Mouse (Mus musculus) forebrain, embryonic 12.5 days (tissue): ENCODE measurements around the gene Papss2. TPM values are rescaled to one million over a fixed set of nuclear protein-coding genes. Genes with fewer than 3 reads are reported as not detected.

Experiments
- ATAC-seq: fragments of 200-750 bp; cut with Nextera tagmentation; 2 replicates; pipeline ENCODE4 v1.8.0; 2017; ENCODE audit warnings: moderate TSS enrichment; ENCODE audit not compliant: low FRiP score
- H3K27ac ChIP-seq: fragments of 300-500 bp; sonication (generic); 2 replicates; pipeline ENCODE4 v1.5.1; 2016; ENCODE audit warnings: mild to moderate bottlenecking
- H3K27me3 ChIP-seq: fragments of 300-500 bp; sonication (generic); 2 replicates; pipeline ENCODE4 v1.6.1; 2016; ENCODE audit warnings: mild to moderate bottlenecking
- H3K36me3 ChIP-seq: fragments of 300-500 bp; sonication (generic); replicated peaks from 2 replicates; pipeline ENCODE4 v1.6.1; 2016; ENCODE audit warnings: mild to moderate bottlenecking
- H3K4me1 ChIP-seq: fragments of 300-500 bp; sonication (generic); 2 replicates; pipeline ENCODE4 v1.6.1; 2016
- H3K4me2 ChIP-seq: fragments of 300-500 bp; sonication (generic); 2 replicates; pipeline ENCODE4 v1.6.1; 2016; ENCODE audit warnings: mild to moderate bottlenecking, moderate library complexity
- H3K4me3 ChIP-seq: fragments of 300-500 bp; sonication (generic); replicated peaks from 2 replicates; pipeline ENCODE4 v1.5.1; 2016; ENCODE audit warnings: mild to moderate bottlenecking
- H3K9ac ChIP-seq: fragments of 300-500 bp; sonication (generic); 2 replicates; pipeline ENCODE4 v1.6.1; 2016; ENCODE audit warnings: mild to moderate bottlenecking
- H3K9me3 ChIP-seq: fragments of 300-500 bp; sonication (generic); 2 replicates; pipeline ENCODE4 v1.6.1; 2016
- WGBS: fragments of 180-500 bp; shearing (Covaris S2); methylation state at CpG from one replicate; pipeline ENCODE4 v1.1.7; 2016; 5-methylcytosine and 5-hydroxymethylcytosine counted together
- polyA plus RNA-seq: library from polyadenylated mRNA; unstranded; fragments of >200 nt; fragmentation: Nextera tagmentation; extraction: Ambion mirVana; gene quantifications from 2 replicates; pipeline ENCODE4 v1.2.1, GENCODE M21; 2016

Gene Papss2
- polyA plus RNA-seq, 1 experiment from 2014 or later = 3.4 TPM

DNA sequence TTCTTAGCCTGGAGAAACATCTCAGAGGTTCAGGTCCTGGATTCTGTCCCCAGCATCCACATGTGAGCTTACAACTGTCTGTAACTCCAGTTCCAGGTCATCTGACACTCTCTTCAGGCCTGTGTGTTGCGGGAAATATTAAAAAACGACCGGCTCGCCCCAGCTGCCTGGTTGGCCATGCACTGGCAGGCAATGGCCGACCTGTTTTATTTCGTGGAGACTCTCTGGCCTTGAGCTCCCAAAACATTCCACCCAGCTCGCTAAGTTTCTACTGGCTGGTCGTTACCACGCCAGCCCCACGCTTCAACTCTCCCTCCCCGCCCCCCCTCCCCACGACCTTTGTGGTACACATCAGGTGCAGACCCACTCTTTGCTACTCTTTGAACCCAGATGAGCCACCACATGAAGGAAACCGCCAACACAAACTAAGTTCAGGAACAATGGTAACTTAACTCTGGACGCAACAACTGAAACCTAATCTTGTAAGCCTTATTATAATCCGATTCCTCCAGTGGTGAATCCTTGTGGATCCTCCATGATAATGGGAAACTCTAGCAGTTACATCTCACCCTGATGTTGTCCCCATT lies 25.4 kb downstream of the Papss2 start:
- 85% methylated on average over 15 of the region's 15 CpGs for WGBS
- H3K9ac ChIP-seq = no peak overlapping the region
- H3K9me3 ChIP-seq = no peaks in the 10 kb centered on the region
- no peaks in the 10 kb centered on the region for H3K4me1 ChIP-seq
- H3K27ac ChIP-seq = no peak overlapping the region
- no peaks in the 10 kb centered on the region for H3K36me3 ChIP-seq
- no peak overlapping the region for H3K4me2 ChIP-seq
- no peaks in the 10 kb centered on the region for H3K27me3 ChIP-seq
- no peak overlapping the region for H3K4me3 ChIP-seq
- ATAC-seq = no peak

DNA sequence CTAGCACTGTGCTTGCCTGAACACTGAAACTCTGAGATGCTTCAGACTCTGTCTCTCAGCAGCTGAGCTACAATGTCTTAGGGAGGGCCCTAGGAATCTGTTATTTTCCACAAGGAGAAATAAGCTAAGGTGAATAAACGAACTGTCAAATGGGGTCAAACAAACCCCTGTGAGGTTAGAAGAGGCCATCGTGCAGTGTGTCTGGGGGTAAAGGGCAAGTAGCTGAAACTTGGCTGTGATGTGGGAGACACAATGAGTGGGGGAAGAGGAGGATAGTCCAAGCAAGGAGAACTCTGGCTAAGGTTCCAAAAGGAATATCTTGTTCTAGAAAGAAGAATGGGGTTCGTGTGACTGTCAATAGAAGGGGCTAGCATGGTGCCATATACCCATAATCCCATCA lies 26.6 kb downstream of the Papss2 start:
- Histone ChIP-seq H3K27me3 (no peaks in the 10 kb centered on the region), H3K27ac (no peak overlapping the region), H3K9ac (no peak overlapping the region), H3K9me3 (no peaks in the 10 kb centered on the region), H3K4me2 (no peak overlapping the region), H3K4me1 (no peaks in the 10 kb centered on the region), H3K36me3 (no peaks in the 10 kb centered on the region), H3K4me3 (no peak overlapping the region)
- WGBS = 79% methylated on average over 3 of the region's 3 CpGs
- ATAC-seq = no peak

- no peaks in the 10 kb centered on the region for H3K4me1 ChIP-seq
- no peak overlapping the region for H3K4me2 ChIP-seq
- no peaks in the 10 kb centered on the region for H3K9me3 ChIP-seq
- H3K4me3 ChIP-seq = no peak overlapping the region
- H3K27me3 ChIP-seq = no peaks in the 10 kb centered on the region
- H3K9ac ChIP-seq = no peak overlapping the region
- no peak overlapping the region for H3K27ac ChIP-seq
- no peak for ATAC-seq
- 78% methylated on average over 13 of the region's 13 CpGs for WGBS
- H3K36me3 ChIP-seq = no peaks in the 10 kb centered on the region
These were observed 31.3 kb downstream of the Papss2 start for GRCm38 (mm10) chr19:32626768-32627331.

DNA sequence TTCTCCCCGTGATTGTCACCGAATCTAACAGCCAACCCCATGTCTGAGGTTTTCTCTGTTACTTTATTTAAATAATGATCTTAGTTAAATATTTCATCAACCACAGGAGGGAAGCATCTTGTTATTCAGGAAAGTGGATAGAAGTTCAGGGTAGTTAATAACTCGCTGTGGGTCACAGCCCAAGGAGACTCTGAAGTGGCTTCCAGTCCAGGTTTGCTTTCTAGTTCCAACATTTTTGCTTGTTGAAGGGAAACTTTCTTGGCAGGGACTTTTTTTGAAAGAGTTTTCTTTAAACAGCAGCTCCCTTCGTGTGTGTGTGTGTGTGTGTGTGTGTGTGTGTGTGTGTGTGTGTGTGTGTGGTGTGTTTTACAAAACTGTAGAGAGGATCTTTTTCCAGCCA lies 32.0 kb downstream of the Papss2 start:
- Histone ChIP-seq H3K9me3 (no peaks in the 10 kb centered on the region), H3K9ac (no peak overlapping the region), H3K4me2 (no peak overlapping the region), H3K4me1 (no peaks in the 10 kb centered on the region), H3K36me3 (no peaks in the 10 kb centered on the region), H3K4me3 (no peak overlapping the region), H3K27me3 (no peaks in the 10 kb centered on the region), H3K27ac (no peak overlapping the region)
- 80% methylated on average over 4 of the region's 4 CpGs for WGBS
- no peak for ATAC-seq

- H3K36me3 ChIP-seq = no peaks in the 10 kb centered on the region
- H3K4me3 ChIP-seq = no peak overlapping the region
- no peak for ATAC-seq
- H3K4me2 ChIP-seq = no peak overlapping the region
- no peaks in the 10 kb centered on the region for H3K27me3 ChIP-seq
- H3K4me1 ChIP-seq = no peaks in the 10 kb centered on the region
- no peaks in the 10 kb centered on the region for H3K9me3 ChIP-seq
- no peak overlapping the region for H3K27ac ChIP-seq
- no peak overlapping the region for H3K9ac ChIP-seq
- 83% methylated on average over 7 of the region's 7 CpGs for WGBS
These were observed 33.1 kb downstream of the Papss2 start for GRCm38 (mm10) chr19:32628572-32629132.

DNA sequence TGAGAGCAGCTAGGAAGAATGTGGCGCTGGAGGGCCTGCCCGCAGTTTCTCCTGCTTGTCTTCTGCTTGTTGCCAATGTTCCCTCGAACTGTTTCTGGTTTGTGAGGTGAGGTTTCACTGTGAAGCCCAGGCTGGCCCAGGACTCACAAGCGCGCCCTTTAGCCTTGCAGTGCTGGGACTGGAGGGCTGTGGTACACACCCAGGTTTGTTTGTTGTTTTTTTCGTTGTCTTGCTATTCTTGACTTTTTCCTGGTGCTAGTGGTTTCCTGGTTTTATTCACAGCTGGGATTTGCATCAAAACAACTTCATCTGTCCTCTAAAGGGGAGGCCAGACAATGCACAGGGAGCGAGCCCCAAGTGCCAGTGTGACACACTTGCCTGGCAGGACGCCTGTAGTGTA lies 39.3 kb downstream of the Papss2 start:
- WGBS = 58% methylated on average over 8 of the region's 8 CpGs
- H3K4me2 ChIP-seq = no peak overlapping the region
- no peak for ATAC-seq
- no peaks in the 10 kb centered on the region for H3K27me3 ChIP-seq
- no peaks in the 10 kb centered on the region for H3K9me3 ChIP-seq
- H3K27ac ChIP-seq = no peak overlapping the region
- peaks cover 8% of the 10 kb centered on the region for H3K4me1 ChIP-seq
- H3K4me3 ChIP-seq = no peak overlapping the region
- no peak overlapping the region for H3K9ac ChIP-seq
- H3K36me3 ChIP-seq = no peaks in the 10 kb centered on the region

DNA sequence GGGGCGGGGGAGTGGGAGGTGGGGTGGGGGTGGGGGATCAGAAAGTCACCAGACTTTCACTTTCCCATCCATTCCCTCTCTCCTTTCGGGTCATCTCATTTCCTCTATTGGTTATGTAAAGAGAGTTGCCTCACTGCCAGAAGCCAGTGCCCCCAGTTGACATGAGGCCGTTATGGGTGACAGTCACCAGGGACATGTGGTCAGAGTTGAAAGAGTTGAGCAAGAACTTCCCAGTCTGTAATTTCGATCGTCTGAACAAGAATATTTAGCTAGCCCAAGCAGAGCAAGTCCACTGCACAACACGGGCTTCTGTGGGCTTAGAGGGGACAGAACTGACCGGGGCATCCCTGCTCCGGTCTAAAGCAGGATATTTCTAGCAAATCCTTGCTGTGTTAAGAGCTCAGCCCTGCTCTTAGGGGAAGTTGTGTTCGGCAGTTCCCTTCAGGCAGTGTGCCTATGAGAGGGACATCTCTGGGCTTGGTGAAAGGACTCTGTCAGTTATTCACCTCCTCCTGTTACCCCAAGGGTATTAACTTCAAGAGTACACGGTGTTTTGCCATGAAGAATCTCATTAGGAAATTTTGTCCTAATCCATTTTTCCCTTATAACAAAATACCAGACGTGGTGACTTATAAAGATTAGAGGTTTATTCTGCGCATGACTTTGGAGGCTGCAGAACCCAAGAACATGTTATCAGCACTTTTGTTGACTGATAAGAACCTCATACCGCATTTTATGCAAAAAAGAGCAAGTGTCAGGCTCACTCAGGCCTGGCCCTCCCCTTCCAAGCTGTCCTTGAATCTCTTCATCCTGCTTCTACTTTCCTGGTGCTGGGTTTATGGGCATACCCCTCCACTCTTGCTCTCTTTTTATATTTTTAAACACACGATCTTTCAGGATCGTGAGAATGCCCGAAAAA lies 42.0 kb downstream of the Papss2 start:
- no peak for ATAC-seq
- no peaks in the 10 kb centered on the region for H3K9me3 ChIP-seq

GRCm38 (mm10) chr19:32638276-32638903 lies 42.8 kb downstream of the Papss2 start:
- Histone ChIP-seq H3K9me3 (no peaks in the 10 kb centered on the region), H3K36me3 (no peaks in the 10 kb centered on the region), H3K4me1 (peaks cover 11% of the 10 kb centered on the region), H3K27ac (no peak overlapping the region), H3K9ac (no peak overlapping the region), H3K4me3 (no peak overlapping the region), H3K27me3 (no peaks in the 10 kb centered on the region), H3K4me2 (no peak overlapping the region)
- ATAC-seq = no peak
- WGBS = 47% methylated on average over 13 of the region's 13 CpGs

More for the DNA sequence above, 42.0 kb downstream of the Papss2 start:
- 76% methylated on average over 16 of the region's 16 CpGs for WGBS
- H3K27me3 ChIP-seq = no peaks in the 10 kb centered on the region
- H3K27ac ChIP-seq = no peak overlapping the region
- H3K9ac ChIP-seq = no peak overlapping the region
- H3K4me3 ChIP-seq = no peak overlapping the region
- peaks cover 11% of the 10 kb centered on the region for H3K4me1 ChIP-seq
- H3K36me3 ChIP-seq = no peaks in the 10 kb centered on the region
- no peak overlapping the region for H3K4me2 ChIP-seq

- Histone ChIP-seq H3K36me3 (no peaks in the 10 kb centered on the region), H3K9me3 (no peaks in the 10 kb centered on the region), H3K27me3 (no peaks in the 10 kb centered on the region), H3K27ac (no peak overlapping the region), H3K4me1 (peaks cover 11% of the 10 kb centered on the region), H3K9ac (no peak overlapping the region), H3K4me2 (no peak overlapping the region), H3K4me3 (no peak overlapping the region)
- no peak for ATAC-seq
- 88% methylated on average over 7 of the region's 7 CpGs for WGBS
These were observed 45.9 kb downstream of the Papss2 start for GRCm38 (mm10) chr19:32641535-32641934.

DNA sequence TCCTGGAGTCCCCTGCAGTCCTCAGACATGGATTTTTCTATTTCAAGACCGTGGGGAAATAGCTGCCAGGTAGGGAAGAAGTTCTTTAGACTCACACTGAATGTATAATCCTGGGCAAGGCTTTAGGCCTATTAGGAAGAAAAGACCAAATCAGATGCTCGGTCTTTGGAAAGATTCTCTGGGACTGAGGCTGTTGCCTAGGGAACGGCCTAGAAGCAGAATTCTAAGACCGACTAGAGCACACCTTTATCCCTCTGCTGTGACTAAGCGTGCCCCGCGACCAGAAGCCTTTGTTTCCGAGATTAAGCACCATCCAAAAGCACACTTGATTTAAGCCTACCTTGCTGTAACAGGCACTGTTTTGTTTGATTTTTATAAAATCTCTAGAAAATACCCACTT lies 46.4 kb downstream of the Papss2 start:
- Histone ChIP-seq H3K27me3 (no peaks in the 10 kb centered on the region), H3K4me2 (no peak overlapping the region), H3K36me3 (no peaks in the 10 kb centered on the region), H3K4me3 (no peak overlapping the region), H3K4me1 (peaks cover 11% of the 10 kb centered on the region), H3K9ac (no peak overlapping the region), H3K9me3 (no peaks in the 10 kb centered on the region), H3K27ac (no peak overlapping the region)
- WGBS = 42% methylated on average over 8 of the region's 8 CpGs
- ATAC-seq = no peak

DNA sequence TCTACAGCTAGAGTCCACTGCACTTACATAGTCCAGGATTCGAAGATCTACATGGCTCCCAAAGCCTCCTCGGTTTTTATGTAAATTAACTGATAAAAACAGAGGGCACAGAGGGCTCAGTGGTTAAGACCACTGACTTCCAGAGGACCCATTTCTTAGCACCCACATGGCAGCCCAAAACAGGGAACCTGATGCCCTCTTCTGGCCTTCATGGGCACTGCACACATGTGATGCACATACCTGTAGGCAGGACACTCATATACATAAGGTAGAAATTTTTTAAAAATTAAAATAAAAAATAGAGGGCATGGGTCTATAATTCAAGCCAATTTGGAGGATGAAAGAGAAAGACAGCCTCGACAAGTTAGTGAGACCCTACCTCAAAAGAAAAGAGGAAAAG lies 48.1 kb downstream of the Papss2 start:
- Histone ChIP-seq H3K9me3 (no peaks in the 10 kb centered on the region), H3K27ac (no peak overlapping the region), H3K4me1 (peaks cover 10% of the 10 kb centered on the region), H3K9ac (no peak overlapping the region), H3K4me2 (no peak overlapping the region), H3K4me3 (no peak overlapping the region), H3K36me3 (no peaks in the 10 kb centered on the region), H3K27me3 (no peaks in the 10 kb centered on the region)
- 94% methylated on average over 3 of the region's 3 CpGs for WGBS
- ATAC-seq = no peak

DNA sequence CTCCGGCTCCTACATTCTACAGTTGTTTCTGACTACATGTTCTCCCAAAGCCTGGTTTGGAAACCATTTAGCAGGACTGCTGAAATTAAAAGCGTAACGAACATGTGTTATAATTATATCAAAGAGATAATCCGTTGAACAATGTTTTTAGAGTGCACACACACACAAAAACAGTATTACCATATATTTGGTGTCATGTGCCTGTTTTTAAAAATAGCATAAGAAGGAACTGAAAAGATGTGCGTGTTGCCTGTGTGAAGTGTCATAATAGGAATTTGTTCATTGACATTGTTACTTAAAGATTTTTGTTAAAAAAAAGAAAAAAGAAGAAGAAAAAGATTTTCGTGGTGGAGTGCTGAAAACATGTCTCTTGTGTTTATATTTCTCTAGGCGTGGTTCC lies 50.3 kb downstream of the Papss2 start:
- peaks cover 10% of the 10 kb centered on the region for H3K4me1 ChIP-seq
- H3K4me3 ChIP-seq = no peak overlapping the region
- no peaks in the 10 kb centered on the region for H3K27me3 ChIP-seq
- ATAC-seq = no peak
- no peak overlapping the region for H3K9ac ChIP-seq
- WGBS = 91% methylated on average over 7 of the region's 7 CpGs
- no peaks in the 10 kb centered on the region for H3K36me3 ChIP-seq
- no peak overlapping the region for H3K27ac ChIP-seq
- no peaks in the 10 kb centered on the region for H3K9me3 ChIP-seq
- no peak overlapping the region for H3K4me2 ChIP-seq
